Mouse (Mus musculus): ENCODE data around the gene Erc1.
A peak's percentile ranks its signal among the peaks of the same experiment; 100 is the strongest.

GRCm38 (mm10) chr6:119741861-119742260 is 106.1 kb downstream of the Erc1 start:
- 0 out of 2 replicates have a peak, but pooled peaks have one; percentile 12 for TF ChIP-seq CTCF (IDR thresholded peaks at IDR 0.05; ENCODE audit: low read depth)
- no peak for TF ChIP-seq EP300 (IDR thresholded peaks at IDR 0.05; ENCODE audit: low read depth)

Measured in liver, embryonic 14.5 days (tissue).